Mouse (Mus musculus) 416B (cell line): Measurements from ENCODE around the gene Zswim3.

Source experiments
- DNase-seq: peaks from one replicate; pipeline ENCODE4 v3.0.0; 2011; ENCODE audit warnings: low read depth

Gene Zswim3

DNA sequence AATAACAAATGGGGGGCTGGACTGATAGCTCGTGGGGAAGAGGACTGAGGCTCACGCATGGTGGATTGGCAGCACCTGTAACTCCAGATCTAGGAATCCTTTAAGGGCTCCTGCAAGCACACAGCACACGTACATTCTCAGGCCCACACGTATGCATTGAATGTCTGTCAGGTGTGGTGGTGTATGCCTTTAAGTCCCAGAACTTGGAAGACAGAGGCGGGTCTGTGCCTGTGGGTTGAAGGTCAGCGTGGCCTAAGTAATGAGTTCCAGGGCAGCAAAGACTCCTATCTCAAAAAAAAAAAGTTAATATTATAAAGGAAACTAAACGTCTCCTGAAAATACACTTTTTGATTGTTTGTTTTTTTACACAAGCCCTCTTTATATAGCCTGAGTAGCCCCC, 1.7 kb downstream of the Zswim3 start:
- no peak for DNase-seq

DNA sequence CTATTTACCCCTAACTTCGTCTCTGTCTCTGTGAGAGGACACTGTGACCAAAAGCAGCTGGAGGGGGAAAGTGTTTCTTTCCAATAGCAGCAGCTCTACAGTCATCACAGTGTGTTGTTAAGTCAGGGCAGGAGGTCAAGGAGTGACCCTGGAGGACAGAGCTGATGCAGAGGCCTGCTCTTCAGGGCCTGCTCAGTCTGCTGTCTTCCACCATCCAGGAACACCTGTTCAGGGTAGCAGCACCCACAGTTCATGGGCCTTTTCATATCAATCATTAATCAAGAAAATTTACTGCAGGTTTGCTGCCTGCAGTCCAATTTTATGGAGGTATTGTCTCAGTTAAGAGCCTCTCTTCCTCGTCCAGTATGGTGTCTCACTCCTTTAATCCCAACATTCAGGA, 8.7 kb downstream of the Zswim3 start:
- DNase-seq, result no peak

DNA sequence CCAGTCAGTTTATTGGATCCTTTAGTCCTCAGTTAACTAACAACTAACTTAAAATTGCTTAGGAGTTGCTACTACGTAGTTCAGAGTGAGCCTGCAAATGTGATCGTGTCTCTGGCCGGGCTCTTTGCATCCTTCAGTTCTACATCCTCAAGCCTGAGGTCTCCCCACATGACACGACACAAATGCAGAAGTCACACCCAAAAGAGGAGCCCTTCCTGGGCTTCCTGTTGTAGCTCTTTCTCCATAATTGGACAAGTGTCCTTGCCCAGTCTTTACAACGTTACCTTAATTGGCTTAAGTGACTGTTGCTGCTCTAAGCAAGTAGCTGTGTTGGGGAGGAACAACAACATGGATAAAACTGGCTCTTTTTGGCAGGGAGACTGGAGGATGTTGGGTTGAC, 10.4 kb downstream of the Zswim3 start:
- peak; percentile 47 for DNase-seq

DNA sequence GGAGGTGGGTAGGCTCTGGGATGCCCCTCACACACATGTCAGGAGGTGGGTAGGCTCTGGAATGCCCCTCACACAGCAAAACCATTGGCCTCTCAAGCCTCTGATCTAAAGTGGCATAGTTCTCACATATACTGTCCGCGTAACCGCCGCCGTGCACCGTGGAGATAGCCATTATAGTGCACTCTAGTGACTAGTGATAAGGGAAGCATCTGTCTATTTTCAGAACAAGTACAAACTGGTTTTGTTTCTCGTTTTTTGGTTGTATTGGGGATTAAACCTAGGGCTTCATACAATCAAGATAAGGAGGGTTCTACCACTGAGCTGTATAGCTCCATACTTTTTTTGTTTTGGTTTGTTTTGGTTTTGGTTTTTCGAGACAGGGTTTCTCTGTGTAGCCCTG, 10.9 kb downstream of the Zswim3 start:
- DNase-seq, result no peak

DNA sequence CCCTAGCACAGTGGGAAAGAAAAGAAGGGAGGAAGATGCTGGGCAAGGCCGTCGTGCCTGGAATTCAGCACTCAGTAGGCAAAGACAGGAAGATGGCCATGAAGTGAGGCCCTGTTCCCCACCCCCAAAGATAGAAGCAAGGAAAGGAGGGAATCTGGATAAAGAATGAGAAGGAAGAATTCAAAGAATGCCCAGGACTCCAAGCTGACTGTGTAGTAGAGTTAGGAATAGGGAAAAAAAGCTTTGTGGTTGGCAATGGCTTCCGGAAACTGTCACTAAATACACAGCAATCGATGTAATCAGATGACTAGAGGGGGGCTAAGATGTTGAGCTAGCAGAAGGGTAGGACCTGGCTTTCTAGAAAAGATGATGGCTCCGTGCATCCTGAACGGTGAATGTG, 12.3 kb downstream of the Zswim3 start:
- DNase-seq, result no peak

DNA sequence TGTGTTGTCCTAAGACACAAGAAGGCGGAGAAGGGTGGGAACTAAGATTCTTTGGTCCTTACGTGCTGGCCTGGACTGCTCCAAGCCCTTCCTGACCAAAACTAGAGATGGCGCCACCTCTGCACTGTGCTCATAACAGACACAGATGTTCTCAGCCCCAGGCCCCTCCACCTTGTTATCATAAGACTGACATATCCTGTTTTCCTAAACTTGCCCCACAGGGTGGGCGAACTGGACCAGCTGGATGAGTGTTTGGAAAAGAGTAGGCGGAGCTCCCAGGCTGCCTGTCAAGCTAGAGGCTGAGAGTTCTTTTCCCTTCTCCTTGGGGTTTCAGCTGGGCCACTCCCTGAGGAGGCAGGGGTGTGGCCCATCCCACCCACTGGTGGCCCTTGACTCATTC, 12.8 kb downstream of the Zswim3 start:
- DNase-seq, result no peak

DNA sequence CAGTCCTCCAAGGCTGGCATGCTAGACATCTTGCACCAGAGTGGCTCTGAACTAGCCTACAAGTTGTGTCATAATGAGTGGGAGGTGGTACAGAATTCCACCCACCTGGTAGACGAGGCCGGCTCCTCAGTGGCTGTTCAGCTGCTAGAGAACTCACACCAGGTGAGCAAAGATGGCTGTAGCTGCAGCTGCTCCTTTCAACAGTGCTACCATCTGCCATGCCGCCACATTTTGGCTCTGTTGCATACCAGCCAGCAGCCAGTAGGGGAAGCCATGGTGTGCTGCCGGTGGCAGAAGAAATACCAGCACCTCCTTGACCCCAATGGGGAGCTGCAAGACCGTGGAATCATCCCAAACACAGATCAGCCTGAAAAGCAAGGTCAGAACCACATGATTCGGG, 16.2 kb downstream of the Zswim3 start:
- no peak for DNase-seq

DNA sequence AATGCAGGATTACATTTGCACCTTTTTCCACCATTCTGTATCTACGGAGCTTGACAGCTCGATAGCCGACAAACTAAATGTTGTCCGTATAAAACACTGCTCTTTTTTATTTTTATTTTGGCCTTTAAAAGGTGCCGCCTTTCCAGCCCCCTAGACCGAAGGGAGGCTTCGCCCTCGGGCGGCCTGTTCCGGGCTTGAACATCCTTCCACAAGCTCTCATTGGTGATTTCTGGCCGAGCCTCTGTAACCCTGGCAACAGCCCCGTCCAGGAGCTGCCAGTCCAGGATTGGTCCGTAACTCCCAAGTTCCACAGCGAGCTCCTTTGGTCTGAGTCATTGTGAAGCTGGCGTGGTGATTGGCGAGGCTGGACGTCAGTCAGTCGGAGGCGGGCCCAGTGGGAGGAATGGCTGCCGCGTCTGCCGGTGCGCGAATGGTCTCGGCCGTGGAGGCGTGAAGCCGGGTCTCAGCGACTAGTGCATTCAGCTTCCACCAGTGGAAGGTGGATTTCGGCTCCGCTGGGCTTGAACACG, 17.8 kb downstream of the Zswim3 start, which contains the start of gene Zswim1:
Gene Zswim1, plus strand, starts transcription at position 51 of the 530 bp plus-strand sequence.
- DNase-seq, result peak; percentile 98

DNA sequence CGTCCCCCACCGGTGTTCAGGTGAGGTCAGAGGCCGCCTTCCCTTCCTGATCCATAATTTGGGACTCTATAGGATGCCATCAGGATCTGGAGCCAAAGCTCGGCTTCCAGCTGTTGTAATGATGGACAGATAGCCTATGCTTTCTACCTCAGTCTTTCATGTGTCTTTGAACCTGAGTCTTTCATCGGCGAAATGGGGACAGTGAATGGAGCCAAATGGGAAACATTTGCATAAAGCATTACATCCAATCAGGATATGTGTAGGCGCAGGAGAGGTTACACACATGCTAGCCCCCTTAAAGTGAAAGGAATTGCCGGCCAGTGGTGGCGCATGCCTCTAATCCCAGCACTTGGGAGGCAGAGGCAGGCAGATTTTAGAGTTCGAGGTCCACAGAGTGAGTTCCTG, 18.3 kb downstream of the Zswim3 start:
- peak; percentile 82 for DNase-seq

DNA sequence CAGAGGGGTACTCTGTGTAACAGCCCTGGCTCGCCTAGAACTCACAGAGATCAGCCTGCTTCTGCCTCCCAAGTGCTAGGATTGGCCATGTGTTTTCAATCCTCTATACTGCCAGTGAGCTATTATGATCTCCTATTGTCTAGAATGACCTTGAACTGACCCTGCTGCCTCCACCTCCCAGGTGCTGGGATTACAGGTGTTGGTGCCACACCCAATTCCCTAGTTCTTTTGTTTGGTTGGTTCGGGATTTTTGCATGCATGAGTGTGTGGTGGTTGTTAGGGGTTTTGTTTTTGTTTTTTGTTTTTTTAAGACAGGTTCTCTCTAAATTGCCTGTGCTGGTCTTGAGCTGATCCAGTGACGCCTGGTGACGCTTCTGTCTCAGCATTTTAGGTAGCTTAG, 19.1 kb downstream of the Zswim3 start:
- DNase-seq, result no peak

DNA sequence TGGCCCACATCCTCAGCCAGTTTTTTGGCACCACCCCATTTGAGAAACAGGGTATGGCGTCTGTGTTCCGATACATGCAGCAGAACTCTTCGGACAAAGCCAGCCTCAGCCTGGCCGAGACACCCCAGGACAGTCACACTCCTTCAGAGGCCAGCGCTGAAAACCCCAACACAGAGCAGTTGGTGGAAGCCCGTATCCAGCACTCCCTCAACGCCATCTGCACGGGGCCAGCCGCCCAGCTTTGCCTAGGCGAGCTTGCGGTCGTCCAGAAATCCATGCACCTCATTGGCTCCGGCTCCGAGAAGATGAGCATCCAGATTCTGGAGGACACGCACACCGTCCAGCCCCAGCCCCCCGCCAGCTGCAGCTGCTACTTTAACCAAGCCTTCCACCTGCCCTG, 20.6 kb downstream of the Zswim3 start:
- DNase-seq, result no peak

DNA sequence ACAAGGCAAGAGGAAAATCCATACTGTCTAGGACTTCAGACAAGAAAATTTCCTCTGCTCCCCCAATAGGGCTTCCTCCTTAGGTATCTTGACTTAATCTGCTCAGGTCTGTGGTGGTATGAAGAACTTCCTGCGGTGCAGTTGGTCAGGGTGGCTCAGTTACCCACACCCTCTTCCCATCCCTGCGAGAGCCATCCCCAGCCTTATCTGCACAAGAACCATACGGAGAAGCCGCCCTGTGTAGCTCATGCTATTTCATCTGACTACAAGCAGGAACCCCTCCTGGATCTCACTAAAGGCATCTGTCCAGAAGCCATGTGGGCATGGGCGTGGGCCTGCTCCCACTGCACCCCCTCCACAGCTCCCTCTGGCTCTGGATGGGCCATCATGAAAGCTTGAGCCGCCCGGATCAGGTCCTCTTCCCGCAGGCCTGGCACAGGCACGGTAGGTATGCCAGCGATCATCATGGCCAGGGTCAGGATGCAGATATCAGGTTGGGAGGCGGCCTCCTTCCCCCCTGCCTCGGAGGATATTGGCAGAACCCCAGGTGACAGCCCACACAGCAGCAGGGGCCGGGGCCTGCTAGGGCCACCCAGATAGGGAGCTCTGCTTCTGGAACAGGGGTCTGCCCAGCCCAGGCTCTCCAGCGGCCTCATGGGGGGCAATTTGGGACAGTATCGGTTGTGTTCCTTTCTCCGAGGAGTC, 22.4 kb downstream of the Zswim3 start:
- DNase-seq, result no peak

DNA sequence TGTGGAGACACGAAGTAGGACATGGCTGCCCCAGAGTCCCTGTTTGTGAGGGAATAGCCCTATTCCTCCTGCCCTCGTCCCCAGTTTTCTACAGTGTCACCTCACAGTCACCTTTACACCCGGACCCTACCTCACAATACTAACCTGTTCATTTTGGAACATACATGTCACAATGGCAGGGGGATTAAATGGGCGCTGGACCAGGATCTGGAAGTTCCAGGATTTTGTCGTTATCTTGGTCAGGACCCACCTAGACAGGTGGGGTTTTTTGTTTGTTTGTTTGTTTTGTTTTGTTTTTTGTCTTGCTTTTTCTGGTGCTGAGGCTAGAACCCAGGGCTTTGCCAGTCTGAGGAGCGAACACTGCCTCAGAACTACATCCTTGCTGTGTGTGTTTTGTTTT, 23.5 kb downstream of the Zswim3 start, which contains the start of gene Spata25:
Gene Spata25, minus strand, starts transcription at position 101 of the 400 bp plus-strand sequence.
- DNase-seq, result no peak

DNA sequence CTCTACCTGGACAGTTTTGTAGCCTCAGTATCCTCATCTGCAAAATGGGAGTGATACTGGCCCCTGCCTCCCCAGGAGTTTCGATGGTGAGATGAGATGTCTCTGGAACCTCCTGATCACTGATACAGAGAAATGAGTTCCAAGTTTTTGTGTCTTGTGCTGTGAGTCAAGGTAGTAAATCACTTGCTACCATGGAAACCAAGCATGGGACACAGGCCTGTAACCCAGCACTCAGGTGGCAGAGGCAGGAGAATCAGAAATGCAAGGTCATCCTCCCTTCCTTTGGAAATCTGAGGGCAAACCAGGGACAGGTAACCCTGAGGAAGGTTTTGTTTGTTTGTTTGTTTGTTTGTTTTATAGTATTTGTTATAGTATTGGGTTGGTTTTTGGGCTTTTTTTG, 24.2 kb downstream of the Zswim3 start:
- no peak for DNase-seq

DNA sequence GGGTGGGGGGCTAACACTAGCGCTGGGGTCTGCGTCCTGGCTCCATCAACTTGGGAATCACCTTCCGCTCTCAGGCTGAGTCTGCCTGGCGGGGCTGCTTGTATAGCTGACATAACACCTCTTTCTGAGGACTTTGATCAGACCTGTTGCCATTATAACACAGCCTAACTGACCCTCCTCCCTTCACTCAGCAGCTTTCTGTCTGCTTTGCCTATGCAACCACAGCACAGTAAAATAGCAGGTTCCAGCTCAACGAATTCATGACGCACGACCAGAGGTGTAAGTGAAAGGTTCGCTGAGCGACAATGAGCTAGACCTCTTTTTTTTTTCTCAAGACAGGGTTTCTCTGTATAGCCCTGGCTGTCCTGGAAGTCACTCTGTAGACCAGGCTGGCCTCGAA, 26.1 kb downstream of the Zswim3 start:
- DNase-seq, result no peak

DNA sequence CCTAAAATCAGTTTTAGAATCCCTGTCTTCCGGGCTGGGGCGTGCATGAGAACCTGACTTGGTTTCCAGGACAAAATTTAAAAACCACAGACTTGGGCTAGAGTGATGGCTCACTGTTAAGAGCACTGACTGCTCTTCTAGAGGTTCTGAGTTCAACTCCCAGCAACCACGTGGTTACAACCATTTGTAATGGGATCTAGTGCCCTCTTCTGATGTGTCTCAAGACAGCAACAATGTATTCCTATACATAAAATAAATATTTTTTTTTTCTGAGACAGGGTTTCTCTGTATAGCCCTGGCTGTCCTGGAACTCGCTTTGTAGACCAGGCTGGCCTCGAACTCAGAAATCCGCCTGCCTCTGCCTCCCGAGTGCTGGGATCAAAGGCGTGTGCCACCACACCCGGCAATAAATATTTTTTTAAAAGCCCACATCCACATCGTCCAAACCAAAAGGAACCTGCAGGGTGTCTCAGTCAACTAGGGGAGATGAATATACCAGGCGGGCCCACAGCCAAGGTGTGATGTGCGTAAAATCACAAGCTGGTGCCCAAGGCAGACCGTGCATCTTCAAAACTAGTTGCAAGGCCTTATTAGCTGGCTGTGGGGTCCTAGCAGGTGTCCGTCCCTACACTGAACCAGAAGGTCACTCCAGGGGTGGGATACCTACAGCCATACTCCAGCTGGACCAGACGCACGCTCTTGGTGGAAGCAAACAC, 27.3 kb downstream of the Zswim3 start:
- DNase-seq, result peak; percentile 32

DNA sequence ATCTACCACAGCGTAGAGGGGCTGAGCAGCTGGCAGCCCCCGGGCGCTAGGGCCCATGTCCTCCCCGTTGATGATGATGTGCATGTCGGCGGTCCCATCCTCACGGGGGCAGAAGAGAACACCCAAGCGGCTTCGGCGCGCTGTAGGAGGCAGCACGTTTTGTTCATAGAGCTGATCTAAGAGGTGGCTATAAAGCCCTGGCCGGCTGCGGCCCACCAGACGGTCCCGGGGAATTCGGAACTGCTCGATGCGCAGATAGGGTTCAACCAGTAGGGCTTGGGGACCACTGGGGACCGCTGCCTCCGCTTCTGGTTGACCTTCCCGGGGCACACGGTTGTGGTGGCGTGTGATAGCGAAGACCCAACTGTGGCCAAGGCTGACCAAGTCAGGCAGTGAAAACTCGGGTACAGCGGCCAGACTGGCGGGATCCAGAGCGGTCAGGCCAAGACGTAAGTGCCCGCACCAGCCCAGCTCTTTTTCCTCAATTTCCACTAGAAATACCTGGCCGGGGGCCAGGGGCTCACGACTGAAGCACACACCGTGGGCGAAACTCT, 27.9 kb downstream of the Zswim3 start, which contains the start of gene Ctsa:
Gene Ctsa, plus strand, starts transcription at position 126 of the 554 bp plus-strand sequence.
- DNase-seq, result peak; percentile 86

DNA sequence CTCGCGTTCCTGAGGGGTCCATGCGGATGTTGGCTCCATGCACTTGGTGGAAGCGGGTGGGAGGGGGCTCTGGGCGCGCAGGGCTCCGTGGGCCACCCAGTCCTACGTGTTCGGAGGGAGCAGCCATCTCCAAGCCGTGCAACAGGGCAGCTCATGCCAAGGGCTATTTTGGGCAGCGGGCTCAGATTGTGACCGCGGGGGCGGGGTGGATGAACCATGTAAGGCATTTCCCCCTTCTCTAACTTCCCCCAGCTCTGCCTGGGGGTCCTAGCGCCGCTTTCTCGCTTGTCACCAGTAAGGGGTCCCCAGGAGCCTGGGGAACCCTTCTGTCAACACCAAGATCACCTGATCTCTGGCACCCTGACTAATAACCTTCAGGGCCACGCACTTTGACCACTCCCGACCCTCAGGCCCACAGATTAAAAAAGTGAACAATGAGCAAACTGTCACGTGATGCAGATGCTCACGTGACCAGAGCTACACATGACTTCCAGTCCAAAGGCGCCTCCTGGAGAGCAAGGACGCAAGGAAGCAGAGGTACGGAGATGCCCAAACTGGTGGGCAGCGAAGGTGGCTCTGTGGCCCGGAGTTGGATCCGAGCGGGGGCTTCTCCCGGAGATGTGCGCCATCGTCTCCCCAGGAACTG, 28.5 kb downstream of the Zswim3 start, which contains the start of gene Neurl2:
Gene Neurl2, minus strand, starts transcription at position 143 of the 646 bp plus-strand sequence.
- DNase-seq, result peak; percentile 98

DNA sequence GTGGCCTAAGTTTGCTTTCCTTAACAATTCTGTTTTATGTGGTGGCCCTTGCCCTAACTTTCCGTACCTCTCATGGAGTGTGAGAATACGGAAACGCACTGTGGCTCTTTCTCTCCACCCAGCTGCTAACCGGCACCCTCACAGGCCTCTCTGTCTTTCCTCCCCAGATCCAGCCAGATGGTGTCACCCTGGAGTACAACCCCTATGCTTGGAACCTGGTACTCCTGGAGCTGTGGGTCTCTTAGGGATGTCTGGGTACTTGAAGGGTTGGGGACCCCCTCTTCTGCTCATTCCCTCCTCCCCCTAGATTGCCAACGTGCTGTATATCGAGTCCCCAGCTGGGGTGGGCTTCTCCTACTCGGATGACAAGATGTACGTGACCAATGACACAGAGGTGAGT, 29.6 kb downstream of the Zswim3 start:
- peak; percentile 42 for DNase-seq

DNA sequence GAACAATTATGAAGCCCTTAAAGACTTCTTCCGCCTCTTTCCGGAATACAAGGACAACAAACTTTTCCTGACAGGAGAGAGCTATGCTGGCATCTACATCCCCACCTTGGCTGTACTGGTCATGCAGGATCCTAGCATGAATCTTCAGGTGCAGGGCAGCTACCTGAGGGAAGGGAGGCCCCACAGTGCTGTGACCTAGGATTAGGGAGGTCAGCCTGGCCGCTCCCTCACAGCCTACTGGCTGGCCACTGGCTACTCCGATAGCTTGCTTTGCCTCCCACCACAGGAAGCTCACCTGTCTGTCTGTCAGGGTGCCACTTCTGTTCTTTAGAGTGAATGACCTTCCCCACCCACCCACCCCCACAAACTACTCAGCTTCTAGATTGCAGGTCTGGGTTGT, 30.3 kb downstream of the Zswim3 start:
- DNase-seq, result no peak

DNA sequence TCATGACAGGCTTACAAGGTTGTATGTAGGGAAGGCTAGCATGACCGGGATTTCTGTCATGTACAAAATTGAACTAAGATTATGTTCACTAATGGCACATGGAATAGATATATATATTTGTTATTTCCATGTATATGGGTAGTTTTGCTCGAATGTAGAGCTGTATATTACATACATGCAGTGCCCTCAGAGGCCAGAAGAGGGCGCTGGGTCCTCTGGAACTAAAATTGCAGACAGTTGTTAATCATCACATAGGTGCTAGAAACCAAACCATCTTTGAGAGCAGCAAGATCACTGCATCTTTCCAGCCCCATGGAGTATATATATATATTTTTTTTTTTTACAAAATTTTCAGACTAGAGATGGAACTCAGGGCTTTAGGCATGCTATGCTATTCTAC, 40.9 kb downstream of the Zswim3 start:
- peak; percentile 32 for DNase-seq

DNA sequence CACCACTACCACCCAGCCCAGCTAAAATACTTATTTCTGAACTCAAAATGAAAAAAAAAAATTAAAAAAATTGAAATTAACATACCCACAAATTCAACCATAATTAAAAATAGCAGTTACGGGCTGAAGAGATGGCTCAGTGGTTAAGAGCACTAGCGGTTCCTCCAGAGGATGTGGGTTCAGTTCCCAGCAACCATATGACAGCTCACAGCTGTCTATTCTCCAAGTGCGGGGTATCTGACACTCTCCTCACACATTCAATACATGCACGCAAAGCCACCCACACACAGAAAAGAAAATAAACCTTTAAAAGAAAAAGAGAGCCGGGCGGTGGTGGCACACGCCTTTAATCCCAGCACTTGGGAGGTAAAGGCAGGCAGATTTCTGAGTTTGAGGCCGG, 45.2 kb downstream of the Zswim3 start:
- DNase-seq, result peak; percentile 29
